Mouse (Mus musculus) liver, postnatal 0 days (tissue): ENCODE results near the gene Tln2.
A peak's percentile ranks its signal among the peaks of the same experiment; 100 is the strongest.

ENCODE experiments used
- CTCF ChIP-seq: sonication (generic); IDR thresholded peaks from 2 replicates; pipeline ENCODE4 v1.5.1; 2016; ENCODE audit warnings: antibody characterized with exemption, low read depth
- EP300 ChIP-seq: IDR thresholded peaks from 2 replicates; pipeline ENCODE4 v1.6.1; 2016; ENCODE audit warnings: antibody characterized with exemption, low read depth, mild to moderate bottlenecking

DNA sequence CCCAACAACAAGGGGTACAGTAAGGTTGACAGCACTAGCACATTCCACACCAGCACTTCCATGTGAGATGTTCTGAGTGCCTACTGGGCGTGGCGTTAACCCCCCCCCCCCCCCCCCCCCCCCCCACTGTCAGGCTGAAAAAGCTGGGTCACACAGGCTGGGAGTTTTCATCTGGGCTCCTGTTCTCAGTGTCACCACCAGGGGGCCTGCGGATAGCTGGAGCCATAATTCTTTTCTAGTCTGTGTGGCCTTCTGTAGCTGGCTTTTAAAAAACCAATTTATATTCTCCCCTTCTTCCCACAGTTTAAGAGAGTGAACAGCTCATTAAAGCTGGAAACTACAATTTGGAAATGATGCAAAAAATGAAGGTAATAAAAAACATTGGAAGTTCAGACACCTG, 244.1 kb downstream of the Tln2 start:
- TF ChIP-seq CTCF (peak; percentile 66), EP300 (no peak)
